Mouse (Mus musculus): Measurements from ENCODE around the gene Cnnm2.

The Cnnm2 gene

DNA sequence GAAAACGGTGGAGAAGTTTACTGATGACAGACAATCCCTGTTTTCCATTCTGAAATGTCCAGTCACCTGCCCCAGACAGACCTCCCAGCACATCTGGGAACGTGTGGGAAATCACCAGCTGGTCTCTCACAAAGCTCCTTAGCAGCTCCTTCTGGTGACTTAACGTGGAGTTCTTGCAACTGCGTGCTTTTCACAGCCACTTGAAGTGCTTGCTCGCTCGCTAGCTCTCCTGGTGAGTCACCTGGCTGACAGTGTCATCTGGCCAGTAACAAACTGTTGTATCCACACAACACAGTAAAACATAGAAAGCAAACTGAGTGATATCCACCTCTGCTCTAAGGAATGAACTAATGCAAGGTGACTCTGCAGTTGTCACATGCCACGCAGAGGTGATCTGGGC lies 125.4 kb downstream of the Cnnm2 start:
- DNase-seq (ENCODE audit: low read depth, low spot score), result peak; percentile 48

DNA sequence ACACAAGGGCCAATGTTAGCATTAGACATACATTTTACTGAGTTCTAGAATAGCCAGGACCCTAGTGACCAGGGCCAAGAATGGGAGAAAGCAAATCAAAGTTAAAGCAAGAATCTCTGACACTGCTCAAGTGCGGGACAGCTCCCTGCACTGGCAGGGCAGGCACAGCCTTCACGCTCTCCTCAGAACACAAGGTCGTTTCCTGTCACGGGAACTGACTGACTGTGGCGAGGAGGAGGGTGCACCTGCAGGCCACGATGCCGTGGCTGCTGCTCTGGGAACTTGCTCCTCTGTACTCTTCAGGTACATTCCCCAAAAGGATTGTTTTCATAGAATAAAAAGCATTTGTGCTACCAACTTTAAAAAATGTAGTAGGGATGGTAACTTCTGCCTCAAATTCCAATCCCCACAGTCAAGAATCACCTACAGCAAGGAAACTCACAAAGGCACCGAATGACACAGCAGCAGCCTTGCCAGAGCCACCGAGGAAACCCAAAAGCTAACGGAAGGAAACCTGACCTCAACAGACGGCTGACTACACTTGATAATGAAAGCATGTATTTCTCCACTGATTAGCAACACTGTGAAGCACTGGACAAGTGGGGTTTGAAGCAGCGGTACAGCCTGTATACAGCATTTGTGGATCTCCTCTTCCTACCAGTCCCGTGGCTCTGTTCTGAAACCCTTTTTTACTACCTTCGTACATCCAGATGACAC lies 126.6 kb downstream of the Cnnm2 start:
- DNase-seq (ENCODE audit: low read depth, low spot score), result no peak

DNA sequence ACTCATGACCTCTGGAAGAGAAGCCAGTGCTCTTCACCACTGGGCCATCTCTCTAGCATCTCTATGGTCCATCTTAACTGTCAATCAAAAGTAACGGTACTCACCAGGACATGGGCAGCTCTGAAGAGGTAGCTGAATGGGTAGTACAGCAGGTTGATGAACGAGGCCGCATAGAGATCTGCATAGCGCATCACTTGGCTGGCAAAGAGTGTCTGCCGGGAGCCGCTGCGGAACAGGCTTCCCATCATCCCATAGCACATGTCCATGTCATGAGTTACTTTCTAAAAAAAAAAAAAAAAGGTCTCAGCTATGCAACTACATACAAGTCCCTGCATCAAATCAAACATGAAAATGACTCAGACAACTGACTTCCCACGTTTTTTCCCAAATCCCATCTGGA lies 128.3 kb downstream of the Cnnm2 start:
- no peak for DNase-seq (ENCODE audit: low read depth, low spot score)

DNA sequence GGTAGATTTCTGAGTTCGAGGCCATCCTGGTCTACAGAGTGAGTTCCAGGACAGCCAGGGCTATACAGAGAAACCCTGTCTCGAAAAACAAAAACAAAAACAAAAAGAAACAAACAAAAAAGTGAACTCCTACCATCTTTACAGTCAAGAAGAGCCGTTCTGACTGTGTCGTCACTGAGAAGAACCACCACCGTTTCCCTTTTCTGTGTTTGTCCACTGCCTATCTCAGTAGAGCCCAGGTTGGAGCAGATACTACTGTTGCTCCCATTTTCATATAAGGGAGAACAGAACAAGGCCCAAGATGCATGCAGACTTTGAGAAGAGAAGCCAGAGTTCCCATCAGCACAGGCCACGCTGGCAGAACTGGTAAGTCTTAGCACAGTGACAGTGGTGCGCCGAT lies 129.3 kb downstream of the Cnnm2 start:
- DNase-seq (ENCODE audit: low read depth, low spot score), result no peak

DNA sequence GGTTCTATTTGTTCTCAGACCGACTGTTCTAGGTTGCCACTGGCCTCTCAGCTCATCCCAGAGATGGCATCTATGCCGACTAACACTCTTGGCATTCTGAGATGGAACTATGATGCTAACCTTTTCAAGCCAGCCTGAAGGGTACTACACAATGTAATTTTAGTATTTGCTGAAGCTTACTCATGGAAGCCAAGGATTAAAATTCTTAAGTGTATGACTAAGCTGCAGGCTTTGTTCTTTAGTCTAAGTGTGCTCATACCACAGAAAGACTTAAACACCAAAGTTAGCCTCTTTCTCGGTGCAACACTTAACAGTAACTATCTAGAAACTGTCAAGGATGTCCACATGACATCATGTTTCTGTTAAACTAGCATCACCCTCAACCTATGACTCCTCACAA lies 131.5 kb downstream of the Cnnm2 start:
- no peak for DNase-seq (ENCODE audit: low read depth, low spot score)

DNA sequence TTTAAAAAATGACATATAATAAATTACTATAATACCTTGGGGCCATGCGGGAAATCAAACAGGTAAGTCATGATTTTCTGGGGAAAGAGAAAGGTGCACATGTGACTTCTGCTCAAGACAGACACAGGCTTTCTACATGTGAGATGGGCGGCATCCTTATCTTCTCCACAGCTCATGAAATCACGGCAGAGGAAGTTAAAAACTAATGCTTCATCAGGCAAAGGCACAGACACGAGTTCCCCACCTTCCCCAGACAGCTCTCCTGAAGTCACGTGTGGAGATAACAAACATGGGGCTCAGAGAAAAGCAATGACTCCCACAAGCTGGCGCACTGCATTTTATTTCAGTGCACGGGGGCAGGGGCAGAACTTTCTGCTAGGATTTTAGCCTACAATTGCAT lies 132.1 kb downstream of the Cnnm2 start:
- DNase-seq (ENCODE audit: low read depth, low spot score), result no peak

DNA sequence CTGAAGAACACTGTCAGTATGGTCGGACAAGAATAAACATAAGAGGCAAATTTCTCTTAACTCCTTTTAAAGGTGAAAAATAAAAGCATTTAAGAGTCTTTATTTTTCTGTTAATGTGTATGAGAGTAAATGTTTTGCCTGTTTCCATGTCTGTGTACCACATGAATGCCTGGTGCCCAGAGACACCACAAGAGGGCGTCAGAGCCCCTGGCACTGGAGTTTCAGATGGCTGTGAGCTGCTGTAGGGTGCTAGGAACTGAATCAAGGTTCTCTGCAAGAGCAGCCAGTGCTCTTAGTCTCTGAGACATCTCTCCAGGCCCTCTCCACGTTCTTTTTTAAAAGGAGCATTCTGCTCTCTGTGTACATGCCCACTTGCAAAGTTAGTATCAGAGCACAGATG lies 135.7 kb downstream of the Cnnm2 start:
- no peak for DNase-seq (ENCODE audit: low read depth, low spot score)

DNA sequence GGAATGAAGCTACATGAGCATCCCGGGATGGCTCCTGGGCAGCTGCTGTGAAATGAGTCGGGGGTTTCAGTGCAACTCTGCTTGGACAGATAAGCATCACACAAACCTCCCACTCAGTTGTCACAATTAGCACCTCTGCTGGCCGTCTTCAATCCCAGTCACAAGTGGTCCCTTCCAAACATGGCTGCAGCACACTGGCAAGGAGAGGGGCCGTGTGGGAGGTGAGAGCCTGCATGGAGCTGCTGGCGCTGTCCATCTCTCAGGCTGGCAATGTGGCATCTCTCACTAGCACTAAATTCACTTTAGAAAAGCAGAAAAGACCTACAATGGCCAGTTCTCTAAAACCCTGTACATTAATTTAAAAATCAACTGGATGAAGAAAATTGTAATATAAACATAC lies 136.8 kb downstream of the Cnnm2 start:
- DNase-seq (ENCODE audit: low read depth, low spot score), result peak; percentile 51

DNA sequence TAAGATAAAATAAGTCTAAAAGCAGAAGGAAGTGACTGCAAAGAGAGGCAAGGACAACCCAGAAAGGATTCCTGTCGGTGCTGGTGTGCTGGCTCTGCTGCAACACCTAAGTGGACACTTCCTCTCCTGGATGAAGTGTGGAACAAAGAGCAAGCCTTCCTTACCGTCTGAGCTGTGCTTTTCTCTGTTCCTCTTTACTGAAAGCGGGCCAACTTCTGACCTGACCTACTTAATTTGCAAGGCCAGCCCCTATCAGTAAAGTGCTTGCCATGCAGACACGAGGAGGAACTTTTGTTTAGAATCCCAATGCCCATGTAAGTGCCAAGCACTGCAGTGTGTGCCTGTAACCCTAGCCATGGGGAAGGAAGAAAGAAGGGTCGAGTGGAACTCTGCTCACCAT lies 137.9 kb downstream of the Cnnm2 start:
- peak; percentile 79 for DNase-seq (ENCODE audit: low read depth, low spot score)

DNA sequence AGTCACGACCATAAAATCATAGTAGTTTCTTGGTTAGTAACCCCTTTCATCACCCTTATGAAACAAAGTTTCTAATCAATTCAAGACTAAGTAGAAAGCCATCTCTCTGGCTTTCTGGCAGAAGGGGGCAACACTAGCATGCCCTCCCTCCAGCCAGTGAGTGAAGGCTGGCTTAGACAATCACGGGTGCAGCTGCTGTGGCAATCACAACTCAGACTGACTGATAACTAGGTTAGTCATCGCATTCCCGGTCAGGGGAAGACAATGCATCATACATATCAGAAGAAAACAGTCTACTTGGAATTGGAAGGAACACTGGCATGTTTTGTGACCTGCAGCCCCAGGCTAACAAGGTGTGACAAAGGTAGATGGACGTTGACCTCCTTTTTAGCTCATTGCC lies 138.5 kb downstream of the Cnnm2 start:
- DNase-seq (ENCODE audit: low read depth, low spot score), result no peak

DNA sequence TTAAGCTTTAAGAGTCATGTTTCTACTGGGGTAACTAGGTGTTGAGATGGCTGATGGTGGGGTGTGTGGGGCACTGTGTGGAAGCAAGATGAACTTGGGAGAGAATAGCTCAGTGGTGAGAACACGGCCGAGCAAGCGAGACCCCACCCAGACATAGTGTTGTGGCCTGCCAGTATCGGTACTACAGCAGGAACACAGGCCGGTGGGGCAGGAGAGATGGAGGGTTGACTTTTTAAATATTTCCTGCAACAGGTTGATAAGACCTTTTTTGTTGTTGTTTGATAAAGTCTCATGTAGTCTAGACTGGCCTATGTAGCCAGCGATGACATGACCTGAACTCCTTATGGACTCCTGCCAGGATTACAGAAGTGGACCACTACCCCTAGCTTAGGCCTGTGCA lies 139.4 kb downstream of the Cnnm2 start:
- DNase-seq (ENCODE audit: low read depth, low spot score), result no peak

DNA sequence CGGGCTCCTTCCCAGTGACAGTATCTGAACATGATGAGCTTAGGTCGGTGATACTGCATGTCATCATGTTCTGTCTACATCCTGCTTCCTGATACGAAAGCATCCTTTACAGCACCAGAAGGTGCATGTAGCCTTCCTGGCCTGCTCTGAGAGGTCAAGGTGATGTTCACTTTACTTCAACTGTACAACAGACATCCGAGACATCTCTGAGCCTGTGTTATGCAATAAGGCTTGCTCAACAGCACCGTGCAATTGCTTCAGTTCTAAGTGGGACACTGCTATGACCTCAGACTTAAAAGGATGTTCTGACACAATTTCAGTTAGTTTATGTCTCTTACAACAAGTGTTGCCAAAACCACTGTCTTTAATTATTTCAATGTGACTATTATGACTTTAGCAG lies 139.9 kb downstream of the Cnnm2 start:
- DNase-seq (ENCODE audit: low read depth, low spot score), result peak; percentile 58

DNA sequence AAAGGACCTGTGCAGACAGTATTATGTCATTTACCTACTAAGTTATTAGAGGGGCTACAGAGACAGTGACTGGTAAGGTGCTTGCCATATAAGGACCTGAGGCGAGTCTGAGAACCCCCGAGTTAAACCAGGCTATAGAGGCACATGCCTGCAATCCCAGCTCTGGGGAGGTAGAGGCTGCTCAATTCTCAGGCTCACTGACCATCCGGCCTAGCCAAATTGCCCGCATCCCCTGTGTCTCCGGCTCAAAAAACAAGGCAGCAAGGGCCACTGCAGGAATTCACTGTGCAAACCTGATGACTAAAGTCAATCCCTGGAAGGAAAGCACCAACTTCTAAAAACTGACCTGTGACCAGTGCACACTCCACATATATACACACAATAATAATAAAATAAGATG lies 142.0 kb downstream of the Cnnm2 start:
- no peak for DNase-seq (ENCODE audit: low read depth, low spot score)

DNA sequence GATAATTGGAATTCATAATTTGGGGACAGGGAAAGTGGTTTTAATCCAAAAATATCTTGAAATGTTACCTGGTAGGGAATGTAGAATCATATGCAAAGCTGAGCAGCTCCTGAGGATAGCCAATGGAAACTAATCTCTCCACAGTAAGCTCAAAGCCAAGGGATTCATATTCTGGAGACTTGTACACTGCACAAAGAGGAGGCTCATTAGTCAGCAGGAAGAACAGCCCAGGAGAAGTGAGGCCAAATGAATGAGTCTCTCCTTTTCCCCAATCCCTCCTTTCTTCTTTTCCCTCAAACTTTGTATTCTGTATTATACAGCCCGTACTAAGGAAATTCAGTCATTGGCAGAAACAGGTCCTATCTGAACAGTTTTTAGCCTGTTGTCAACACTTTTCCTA lies 143.5 kb downstream of the Cnnm2 start:
- DNase-seq (ENCODE audit: low read depth, low spot score), result no peak

DNA sequence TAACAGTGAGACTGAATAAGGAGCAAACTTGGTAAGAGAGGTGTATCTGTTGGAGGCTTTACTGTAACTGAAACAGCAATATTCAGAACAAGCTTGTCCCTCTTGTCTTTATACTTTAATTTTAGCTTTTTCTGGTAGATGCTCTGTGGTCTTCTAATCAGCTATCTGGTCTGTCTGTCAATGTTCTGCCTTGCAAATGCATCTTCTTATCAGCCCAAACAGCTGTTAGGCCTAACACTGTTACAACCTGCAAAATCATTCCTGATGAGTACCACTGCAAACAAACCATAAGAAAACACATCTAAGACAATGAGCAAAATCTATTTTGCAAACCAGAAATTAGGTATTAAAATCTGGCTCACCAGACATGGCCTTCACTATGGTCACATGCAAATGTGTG lies 144.0 kb downstream of the Cnnm2 start:
- no peak for DNase-seq (ENCODE audit: low read depth, low spot score)

DNA sequence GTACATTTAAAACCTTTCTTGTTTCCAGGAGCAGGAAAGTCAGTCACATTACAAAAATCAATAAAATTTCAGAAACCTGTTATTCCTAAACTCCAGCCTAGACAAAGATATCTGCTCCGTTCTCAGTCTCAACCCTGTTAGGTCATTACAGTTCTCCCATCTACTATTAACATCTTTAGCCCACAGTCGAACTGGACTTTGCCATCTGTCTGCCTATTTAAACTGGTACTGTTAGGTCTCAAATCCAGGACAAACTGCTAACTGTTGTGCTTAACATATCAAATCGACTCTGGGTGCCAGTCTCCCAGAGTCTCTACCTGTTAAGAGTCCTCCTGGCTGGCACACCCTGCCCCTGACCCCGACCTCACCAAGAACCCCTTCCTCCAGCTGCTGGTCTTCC lies 144.6 kb downstream of the Cnnm2 start:
- no peak for DNase-seq (ENCODE audit: low read depth, low spot score)

DNA sequence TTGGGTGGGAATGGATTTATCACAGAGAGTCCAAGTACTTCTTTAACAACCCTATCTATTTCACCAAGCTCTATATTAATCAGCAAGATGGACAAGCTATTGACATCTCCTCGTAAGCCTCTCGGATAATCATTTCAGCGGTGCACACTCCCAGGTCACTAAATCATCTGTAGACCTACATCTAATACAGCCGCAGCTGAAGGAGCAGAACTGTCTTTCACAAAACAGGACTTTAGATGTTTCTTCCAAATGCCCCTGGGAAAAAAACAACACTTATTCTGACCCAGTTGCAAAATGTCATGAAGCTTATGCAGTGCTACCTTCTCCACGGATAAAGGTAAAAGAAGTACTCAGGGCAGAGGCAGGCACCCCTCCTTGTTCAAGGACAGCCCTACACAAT lies 146.8 kb downstream of the Cnnm2 start:
- no peak for DNase-seq (ENCODE audit: low read depth, low spot score)

DNA sequence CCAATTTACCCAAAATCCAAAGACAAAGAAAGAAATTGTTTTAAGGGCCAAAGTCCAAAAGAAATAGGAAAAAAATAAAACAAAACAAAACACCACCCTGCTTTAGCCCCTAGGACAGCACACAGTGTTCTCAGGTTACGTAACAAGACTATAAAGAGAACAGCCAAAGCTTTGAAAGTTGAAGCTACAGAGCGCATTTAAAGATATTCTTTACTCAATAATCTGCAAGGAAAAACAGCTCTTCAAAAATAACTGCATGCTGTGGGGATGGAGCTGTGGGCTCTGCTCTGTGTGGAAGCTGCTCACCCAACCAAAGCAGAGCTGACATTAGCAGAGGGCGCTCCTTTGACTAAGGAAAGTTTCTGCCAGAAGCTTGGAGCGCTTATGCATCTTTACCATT lies 147.6 kb downstream of the Cnnm2 start:
- peak; percentile 82 for DNase-seq (ENCODE audit: low read depth, low spot score)

DNA sequence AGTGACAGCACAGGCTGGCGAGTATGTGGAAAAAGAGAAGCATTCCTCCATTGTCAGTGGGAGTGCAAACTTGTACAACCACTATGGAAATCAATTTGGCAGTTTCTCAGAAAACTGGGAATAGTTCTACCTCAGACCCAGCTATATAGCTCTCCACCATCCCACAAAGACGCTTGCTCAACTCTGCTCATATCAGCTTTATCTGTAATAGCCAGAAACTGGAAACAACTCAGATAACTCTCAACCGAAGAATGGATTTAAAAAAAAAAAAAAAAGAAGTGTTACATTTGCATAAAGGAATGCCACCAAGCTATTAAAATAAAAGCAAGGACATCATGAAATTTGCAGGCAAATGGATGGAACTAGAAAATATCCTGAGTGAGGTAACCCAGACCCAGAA lies 150.1 kb downstream of the Cnnm2 start:
- no peak for DNase-seq (ENCODE audit: low read depth, low spot score)

DNA sequence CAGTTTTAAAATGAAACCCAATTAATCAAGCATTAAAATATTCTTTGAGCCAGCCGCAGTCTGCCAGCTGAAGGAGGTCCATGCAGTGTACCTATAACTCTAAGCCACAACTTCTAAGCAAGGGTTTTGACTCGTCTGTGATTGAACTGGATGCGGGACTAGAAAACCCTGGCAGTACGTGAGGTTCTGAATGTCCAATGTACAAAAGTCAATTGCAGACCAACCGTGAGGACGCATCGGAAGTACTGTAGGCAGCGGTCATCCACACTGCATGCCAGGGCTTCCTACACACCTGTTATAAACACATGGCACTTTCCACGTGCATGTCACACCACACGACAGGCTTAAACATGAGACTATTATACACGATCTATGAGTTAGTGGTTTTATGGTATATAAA lies 152.2 kb downstream of the Cnnm2 start:
- no peak for DNase-seq (ENCODE audit: low read depth, low spot score)

DNA sequence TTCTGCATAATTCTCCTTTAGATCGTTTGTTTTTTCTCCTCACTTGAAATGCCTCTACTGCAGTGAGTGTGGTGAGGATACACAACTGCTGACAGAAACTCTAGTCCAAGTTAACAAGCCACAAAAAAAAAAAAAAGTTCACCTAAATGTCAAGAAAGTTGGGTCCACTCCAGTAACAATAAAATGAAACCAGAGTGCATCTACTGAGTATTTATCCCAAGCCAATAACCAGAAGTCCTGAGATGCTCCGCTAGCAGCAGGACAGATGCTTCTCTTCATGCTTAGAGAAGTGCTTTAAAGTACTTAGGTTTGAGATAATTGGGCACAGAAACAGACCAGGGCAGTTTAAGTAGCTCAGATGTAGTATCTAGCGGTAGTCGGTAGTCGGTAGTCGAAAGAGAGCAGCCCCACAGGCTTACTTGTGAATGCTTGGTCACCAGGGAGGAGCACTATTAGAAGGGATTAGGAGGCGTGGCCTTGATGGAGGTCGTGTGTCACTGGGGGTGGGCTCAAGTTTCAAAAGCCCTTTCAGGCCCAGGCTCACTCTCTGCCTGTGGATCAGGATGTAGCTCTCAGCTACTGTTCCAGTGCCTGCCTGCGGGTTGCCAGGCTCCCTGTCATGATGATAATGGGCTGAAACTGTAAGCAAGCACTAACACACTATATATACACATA lies 154.1 kb downstream of the Cnnm2 start:
- no peak for DNase-seq (ENCODE audit: low read depth, low spot score)

DNA sequence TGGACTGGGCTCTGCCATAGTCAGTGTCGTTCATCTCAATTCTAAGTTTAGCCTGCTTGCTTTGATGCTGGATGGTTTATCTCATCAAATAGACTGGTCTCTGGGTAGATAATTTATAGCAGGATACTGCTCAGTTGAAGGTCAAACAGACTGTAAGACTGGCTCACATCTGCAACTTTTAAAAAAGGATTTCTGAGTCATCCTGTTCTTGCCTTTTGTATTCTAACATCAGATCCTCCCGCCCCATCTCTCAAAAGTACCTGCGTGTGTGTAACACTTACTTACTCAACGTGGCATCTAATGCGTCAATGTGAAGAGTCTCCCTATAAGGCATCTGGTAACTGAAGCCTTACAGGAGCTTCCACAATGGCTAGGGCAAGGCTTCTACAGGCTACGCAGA lies 159.2 kb downstream of the Cnnm2 start:
- peak; percentile 60 for DNase-seq (ENCODE audit: low read depth, low spot score)

DNA sequence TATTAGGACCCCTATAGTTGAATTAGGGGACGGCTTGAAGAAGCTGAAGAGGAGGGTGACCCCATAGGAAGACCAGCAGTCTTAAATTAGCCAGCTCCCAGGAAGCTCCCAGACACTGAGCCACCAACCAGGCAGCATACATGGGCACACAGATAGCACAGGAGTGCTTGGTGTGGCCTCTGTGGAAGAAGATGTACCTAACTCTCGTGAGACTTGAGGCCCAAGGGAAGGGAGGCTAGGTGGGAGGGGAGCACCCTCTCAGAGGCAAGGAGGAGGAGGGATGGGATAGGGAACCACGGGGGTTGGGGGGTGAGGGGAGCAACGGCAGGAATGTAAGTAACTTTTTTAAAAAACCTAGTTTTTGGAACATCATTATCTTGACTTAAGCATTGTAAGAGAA lies 165.0 kb downstream of the Cnnm2 start:
- no peak for DNase-seq (ENCODE audit: low read depth, low spot score)

DNA sequence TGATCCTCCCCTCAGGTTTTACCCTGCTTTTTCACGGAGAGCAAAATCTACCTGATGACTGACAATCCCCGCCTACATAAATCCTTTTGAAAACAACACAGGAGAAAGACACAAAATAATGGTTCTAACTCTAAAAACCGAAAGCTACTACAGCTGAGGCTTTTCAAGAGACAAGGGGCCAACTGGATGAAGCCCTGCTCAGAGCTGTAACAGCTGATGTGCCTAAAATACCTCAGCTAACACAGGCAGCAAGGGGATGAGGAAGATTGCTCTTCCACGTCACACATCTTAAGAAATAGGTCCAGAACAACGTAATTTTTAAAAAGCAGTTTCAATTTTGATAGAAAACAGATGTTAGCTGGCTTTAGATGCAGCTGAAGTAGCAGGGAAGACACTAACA lies 165.6 kb downstream of the Cnnm2 start:
- DNase-seq (ENCODE audit: low read depth, low spot score), result peak; percentile 64

All from brain, adult 2 months (tissue).